Mouse (Mus musculus): ENCODE data around the gene Sccpdh.

- no peak for TF ChIP-seq POLR2A (IDR thresholded peaks at IDR 0.05; ENCODE audit: low read depth, low read length)
- TF ChIP-seq CTCF (IDR thresholded peaks at IDR 0.05; ENCODE audit: extremely low read depth, insufficient read depth, insufficient read length, insufficient replicate concordance) = no peak
Measured at GRCm38 (mm10) chr1:179679326-179679725, 11.3 kb downstream of the Sccpdh start.

Data from spleen, adult 2 months (tissue).